Mouse (Mus musculus): ENCODE results near the gene Wdr20. TPM values are rescaled to one million over a fixed set of nuclear protein-coding genes. Genes with fewer than 3 reads are reported as not detected.

Wdr20 gene
- polyA plus RNA-seq, 1 experiment from 2014 or later = 17.7 TPM

- ATAC-seq (replicated peaks; ENCODE audit: low FRiP score) (no peak), DNase-seq (ENCODE audit: low spot score) (no peak)
- no peaks in the 10 kb centered on the region for H3K36me3 ChIP-seq (ENCODE audit: control insufficient read depth, insufficient read depth, low read length)
- no peak overlapping the region for H3K9ac ChIP-seq (ENCODE audit: low read depth, low read length)
- no peaks in the 10 kb centered on the region for H3K9me3 ChIP-seq (ENCODE audit: control insufficient read depth, low read length)
- H3K4me3 ChIP-seq (ENCODE audit: low read depth, low read length) = no peak overlapping the region
- no peaks in the 10 kb centered on the region for H3K27me3 ChIP-seq (replicated peaks; ENCODE audit: control insufficient read depth, insufficient read depth, low read length)
- H3K4me2 ChIP-seq = no peak overlapping the region
- no peak overlapping the region for H3K27ac ChIP-seq (ENCODE audit: low read depth, low read length)
- WGBS = 81% methylated on average over 5 of the region's 5 CpGs
- H3K4me1 ChIP-seq (replicated peaks; ENCODE audit: control insufficient read depth, insufficient read depth, low read length) = no peaks in the 10 kb centered on the region
Observed at GRCm38 (mm10) chr12:110808848-110809247, 71.1 kb downstream of the Wdr20 start.

- Histone ChIP-seq H3K4me1 (replicated peaks; ENCODE audit: control insufficient read depth, insufficient read depth, low read length) (no peaks in the 10 kb centered on the region), H3K4me3 (ENCODE audit: low read depth, low read length) (no peak overlapping the region), H3K9me3 (ENCODE audit: control insufficient read depth, low read length) (no peaks in the 10 kb centered on the region), H3K27ac (ENCODE audit: low read depth, low read length) (no peak overlapping the region), H3K4me2 (no peak overlapping the region), H3K36me3 (ENCODE audit: control insufficient read depth, insufficient read depth, low read length) (no peaks in the 10 kb centered on the region), H3K9ac (ENCODE audit: low read depth, low read length) (no peak overlapping the region), H3K27me3 (replicated peaks; ENCODE audit: control insufficient read depth, insufficient read depth, low read length) (no peaks in the 10 kb centered on the region)
- ATAC-seq (replicated peaks; ENCODE audit: low FRiP score) (no peak), DNase-seq (ENCODE audit: low spot score) (no peak)
- 80% methylated on average over 9 of the region's 9 CpGs for WGBS
Observed at GRCm38 (mm10) chr12:110813132-110813531, 75.4 kb downstream of the Wdr20 start.

DNA sequence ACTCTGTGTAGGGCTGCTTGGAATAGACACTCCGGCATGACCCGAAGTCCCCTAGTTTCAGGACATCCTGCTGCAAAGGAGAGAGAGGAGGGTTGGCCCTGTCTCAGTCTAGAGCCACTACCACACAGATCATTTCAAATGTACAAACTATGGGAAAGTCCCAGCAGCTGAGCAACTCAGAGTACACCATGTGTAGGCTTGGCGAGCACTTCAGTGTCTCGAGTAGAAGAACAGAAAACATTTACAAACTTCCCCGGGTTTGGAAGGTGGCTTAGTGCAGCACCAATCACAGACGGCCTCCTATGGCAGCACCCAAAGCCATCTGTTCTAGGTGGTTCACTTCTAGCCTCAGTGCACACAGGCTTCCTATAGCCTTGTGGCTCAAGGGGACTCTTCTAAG, 75.9 kb downstream of the Wdr20 start:
- H3K36me3 ChIP-seq (ENCODE audit: control insufficient read depth, insufficient read depth, low read length) = no peaks in the 10 kb centered on the region
- H3K9ac ChIP-seq (ENCODE audit: low read depth, low read length) = no peak overlapping the region
- H3K27ac ChIP-seq (ENCODE audit: low read depth, low read length) = no peak overlapping the region
- no peaks in the 10 kb centered on the region for H3K9me3 ChIP-seq (ENCODE audit: control insufficient read depth, low read length)
- no peak overlapping the region for H3K4me2 ChIP-seq
- no peak for DNase-seq (ENCODE audit: low spot score)
- H3K4me3 ChIP-seq (ENCODE audit: low read depth, low read length) = no peak overlapping the region
- 90% methylated on average over 6 of the region's 6 CpGs for WGBS
- no peaks in the 10 kb centered on the region for H3K4me1 ChIP-seq (replicated peaks; ENCODE audit: control insufficient read depth, insufficient read depth, low read length)
- ATAC-seq (replicated peaks; ENCODE audit: low FRiP score) = no peak
- no peaks in the 10 kb centered on the region for H3K27me3 ChIP-seq (replicated peaks; ENCODE audit: control insufficient read depth, insufficient read depth, low read length)

DNA sequence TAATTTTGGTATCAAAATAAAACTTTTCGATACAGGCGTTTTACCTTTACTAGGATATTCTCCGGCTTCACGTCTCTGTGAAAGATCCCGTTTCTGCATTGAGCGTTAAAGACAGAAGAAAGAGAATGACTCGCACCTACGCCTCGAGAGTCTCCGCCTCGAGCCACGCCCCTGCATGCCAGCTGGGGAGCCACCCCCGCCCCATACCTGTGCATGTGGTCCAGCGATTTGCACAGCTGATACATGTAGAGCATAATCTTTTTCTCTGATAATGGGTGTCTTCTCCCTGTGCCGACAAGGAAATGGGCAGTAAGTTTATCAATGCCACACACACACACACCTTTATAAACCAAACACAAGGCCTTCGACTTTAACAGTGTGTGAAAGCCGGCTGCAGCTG, 77.2 kb downstream of the Wdr20 start:
- Histone ChIP-seq H3K27me3 (replicated peaks; ENCODE audit: control insufficient read depth, insufficient read depth, low read length) (no peaks in the 10 kb centered on the region), H3K36me3 (ENCODE audit: control insufficient read depth, insufficient read depth, low read length) (no peaks in the 10 kb centered on the region), H3K4me2 (no peak overlapping the region), H3K4me3 (ENCODE audit: low read depth, low read length) (no peak overlapping the region), H3K27ac (ENCODE audit: low read depth, low read length) (no peak overlapping the region), H3K4me1 (replicated peaks; ENCODE audit: control insufficient read depth, insufficient read depth, low read length) (no peaks in the 10 kb centered on the region), H3K9me3 (ENCODE audit: control insufficient read depth, low read length) (no peaks in the 10 kb centered on the region), H3K9ac (ENCODE audit: low read depth, low read length) (no peak overlapping the region)
- ATAC-seq (replicated peaks; ENCODE audit: low FRiP score) (no peak), DNase-seq (ENCODE audit: low spot score) (no peak)
- WGBS = 62% methylated on average over 17 of the region's 17 CpGs

GRCm38 (mm10) chr12:110816833-110817232, 79.1 kb downstream of the Wdr20 start:
- Histone ChIP-seq H3K4me2 (no peak overlapping the region), H3K9me3 (ENCODE audit: control insufficient read depth, low read length) (no peaks in the 10 kb centered on the region), H3K27me3 (replicated peaks; ENCODE audit: control insufficient read depth, insufficient read depth, low read length) (no peaks in the 10 kb centered on the region), H3K9ac (ENCODE audit: low read depth, low read length) (no peak overlapping the region), H3K4me3 (ENCODE audit: low read depth, low read length) (no peak overlapping the region), H3K4me1 (replicated peaks; ENCODE audit: control insufficient read depth, insufficient read depth, low read length) (no peaks in the 10 kb centered on the region), H3K27ac (ENCODE audit: low read depth, low read length) (no peak overlapping the region), H3K36me3 (ENCODE audit: control insufficient read depth, insufficient read depth, low read length) (no peaks in the 10 kb centered on the region)
- WGBS = 83% methylated on average over 2 of the region's 2 CpGs
- ATAC-seq (replicated peaks; ENCODE audit: low FRiP score) (no peak), DNase-seq (ENCODE audit: low spot score) (no peak)

GRCm38 (mm10) chr12:110819367-110819766, 81.6 kb downstream of the Wdr20 start:
- Histone ChIP-seq H3K4me2 (no peak overlapping the region), H3K27ac (ENCODE audit: low read depth, low read length) (no peak overlapping the region), H3K9me3 (ENCODE audit: control insufficient read depth, low read length) (no peaks in the 10 kb centered on the region), H3K9ac (ENCODE audit: low read depth, low read length) (no peak overlapping the region), H3K36me3 (ENCODE audit: control insufficient read depth, insufficient read depth, low read length) (no peaks in the 10 kb centered on the region), H3K27me3 (replicated peaks; ENCODE audit: control insufficient read depth, insufficient read depth, low read length) (no peaks in the 10 kb centered on the region), H3K4me1 (replicated peaks; ENCODE audit: control insufficient read depth, insufficient read depth, low read length) (no peaks in the 10 kb centered on the region), H3K4me3 (ENCODE audit: low read depth, low read length) (no peak overlapping the region)
- DNase-seq (ENCODE audit: low spot score) (no peak), ATAC-seq (replicated peaks; ENCODE audit: low FRiP score) (no peak)
- WGBS = 67% methylated on average over 8 of the region's 8 CpGs

- H3K27me3 ChIP-seq (replicated peaks; ENCODE audit: control insufficient read depth, insufficient read depth, low read length) = no peaks in the 10 kb centered on the region
Observed at GRCm38 (mm10) chr12:110821787-110822186, 84.0 kb downstream of the Wdr20 start.

DNA sequence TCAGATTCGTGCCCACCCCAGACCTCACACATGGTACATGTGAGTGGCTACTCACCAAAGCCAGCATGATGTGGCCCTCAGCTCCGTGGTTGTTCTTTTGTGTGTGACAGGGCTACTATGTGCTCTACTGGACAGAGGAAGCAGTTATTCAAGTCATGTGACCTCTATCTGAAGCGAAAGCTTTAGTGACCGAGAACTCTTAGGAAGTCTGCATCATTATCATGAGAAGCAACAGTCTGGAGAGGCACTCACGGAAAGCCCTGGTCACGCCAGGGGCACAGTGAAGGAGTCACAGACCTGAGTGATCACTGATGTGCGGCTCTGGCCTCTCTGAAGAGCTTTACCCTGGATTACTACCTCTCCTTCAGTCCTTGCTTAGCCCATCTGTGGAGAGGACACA, 84.6 kb downstream of the Wdr20 start:
- Histone ChIP-seq H3K4me1 (replicated peaks; ENCODE audit: control insufficient read depth, insufficient read depth, low read length) (no peaks in the 10 kb centered on the region), H3K36me3 (ENCODE audit: control insufficient read depth, insufficient read depth, low read length) (no peaks in the 10 kb centered on the region), H3K9me3 (ENCODE audit: control insufficient read depth, low read length) (no peaks in the 10 kb centered on the region), H3K27me3 (replicated peaks; ENCODE audit: control insufficient read depth, insufficient read depth, low read length) (no peaks in the 10 kb centered on the region), H3K4me2 (no peak overlapping the region), H3K27ac (ENCODE audit: low read depth, low read length) (no peak overlapping the region), H3K4me3 (ENCODE audit: low read depth, low read length) (no peak overlapping the region), H3K9ac (ENCODE audit: low read depth, low read length) (no peak overlapping the region)
- ATAC-seq (replicated peaks; ENCODE audit: low FRiP score) = no peak
- WGBS = 81% methylated on average over 7 of the region's 7 CpGs
- DNase-seq (ENCODE audit: low spot score) = no peak

More at GRCm38 (mm10) chr12:110821787-110822186, 84.0 kb downstream of the Wdr20 start:
- H3K36me3 ChIP-seq (ENCODE audit: control insufficient read depth, insufficient read depth, low read length) = no peaks in the 10 kb centered on the region
- WGBS = 80% methylated on average over 2 of the region's 2 CpGs
- ATAC-seq (replicated peaks; ENCODE audit: low FRiP score) (no peak), DNase-seq (ENCODE audit: low spot score) (no peak)
- no peak overlapping the region for H3K27ac ChIP-seq (ENCODE audit: low read depth, low read length)
- no peak overlapping the region for H3K9ac ChIP-seq (ENCODE audit: low read depth, low read length)
- H3K4me2 ChIP-seq = no peak overlapping the region
- H3K9me3 ChIP-seq (ENCODE audit: control insufficient read depth, low read length) = no peaks in the 10 kb centered on the region
- H3K4me1 ChIP-seq (replicated peaks; ENCODE audit: control insufficient read depth, insufficient read depth, low read length) = no peaks in the 10 kb centered on the region
- no peak overlapping the region for H3K4me3 ChIP-seq (ENCODE audit: low read depth, low read length)

GRCm38 (mm10) chr12:110828908-110829307, 91.2 kb downstream of the Wdr20 start:
- DNase-seq (ENCODE audit: low spot score) (no peak), ATAC-seq (replicated peaks; ENCODE audit: low FRiP score) (no peak)
- H3K4me2 ChIP-seq = no peak overlapping the region
- H3K36me3 ChIP-seq (ENCODE audit: control insufficient read depth, insufficient read depth, low read length) = no peaks in the 10 kb centered on the region
- no peak overlapping the region for H3K9ac ChIP-seq (ENCODE audit: low read depth, low read length)
- no peaks in the 10 kb centered on the region for H3K4me1 ChIP-seq (replicated peaks; ENCODE audit: control insufficient read depth, insufficient read depth, low read length)
- WGBS = 89% methylated on average over 4 of the region's 4 CpGs
- H3K27me3 ChIP-seq (replicated peaks; ENCODE audit: control insufficient read depth, insufficient read depth, low read length) = no peaks in the 10 kb centered on the region
- no peaks in the 10 kb centered on the region for H3K9me3 ChIP-seq (ENCODE audit: control insufficient read depth, low read length)
- H3K4me3 ChIP-seq (ENCODE audit: low read depth, low read length) = no peak overlapping the region
- no peak overlapping the region for H3K27ac ChIP-seq (ENCODE audit: low read depth, low read length)

Measured in liver, embryonic 11.5 days (tissue).